Mouse (Mus musculus): ENCODE measurements around the gene Fgfr2.

Fgfr2 gene

GRCm38 (mm10) chr7:132060116-132060515 lies 1063.0 kb downstream of the Fgfr2 start:
- Histone ChIP-seq H3K36me3 (ENCODE audit: control insufficient read depth, insufficient read depth, low read length, poor library complexity, severe bottlenecking) (no peaks in the 10 kb centered on the region), H3K27me3 (ENCODE audit: control insufficient read depth, insufficient read depth, low read length, poor library complexity, severe bottlenecking) (no peaks in the 10 kb centered on the region)
- DNase-seq (ENCODE audit: low read depth, low spot score): no peak

- Histone ChIP-seq H3K36me3 (ENCODE audit: control insufficient read depth, insufficient read depth, low read length, poor library complexity, severe bottlenecking) (no peaks in the 10 kb centered on the region), H3K27me3 (ENCODE audit: control insufficient read depth, insufficient read depth, low read length, poor library complexity, severe bottlenecking) (no peaks in the 10 kb centered on the region)
- DNase-seq (ENCODE audit: low read depth, low spot score): no peak
Observed at GRCm38 (mm10) chr7:132056565-132056964, 1066.6 kb downstream of the Fgfr2 start.

- no peak for DNase-seq (ENCODE audit: low read depth, low spot score)
- no peaks in the 10 kb centered on the region for H3K36me3 ChIP-seq (ENCODE audit: control insufficient read depth, insufficient read depth, low read length, poor library complexity, severe bottlenecking)
- H3K27me3 ChIP-seq (ENCODE audit: control insufficient read depth, insufficient read depth, low read length, poor library complexity, severe bottlenecking): no peaks in the 10 kb centered on the region
Observed at GRCm38 (mm10) chr7:132046662-132047061, 1076.5 kb downstream of the Fgfr2 start.

- no peak for DNase-seq (ENCODE audit: low read depth, low spot score)
- H3K36me3 ChIP-seq (ENCODE audit: control insufficient read depth, insufficient read depth, low read length, poor library complexity, severe bottlenecking): no peaks in the 10 kb centered on the region
- no peaks in the 10 kb centered on the region for H3K27me3 ChIP-seq (ENCODE audit: control insufficient read depth, insufficient read depth, low read length, poor library complexity, severe bottlenecking)
Observed at GRCm38 (mm10) chr7:132031940-132032531, 1091.1 kb downstream of the Fgfr2 start.

GRCm38 (mm10) chr7:132026671-132027070 lies 1096.5 kb downstream of the Fgfr2 start:
- no peak for DNase-seq (ENCODE audit: low read depth, low spot score)
- Histone ChIP-seq H3K36me3 (ENCODE audit: control insufficient read depth, insufficient read depth, low read length, poor library complexity, severe bottlenecking) (no peaks in the 10 kb centered on the region), H3K27me3 (ENCODE audit: control insufficient read depth, insufficient read depth, low read length, poor library complexity, severe bottlenecking) (no peaks in the 10 kb centered on the region)

GRCm38 (mm10) chr7:132025591-132025990 lies 1097.6 kb downstream of the Fgfr2 start:
- no peak for DNase-seq (ENCODE audit: low read depth, low spot score)
- no peaks in the 10 kb centered on the region for H3K27me3 ChIP-seq (ENCODE audit: control insufficient read depth, insufficient read depth, low read length, poor library complexity, severe bottlenecking)
- no peaks in the 10 kb centered on the region for H3K36me3 ChIP-seq (ENCODE audit: control insufficient read depth, insufficient read depth, low read length, poor library complexity, severe bottlenecking)

- H3K36me3 ChIP-seq (ENCODE audit: control insufficient read depth, insufficient read depth, low read length, poor library complexity, severe bottlenecking): no peaks in the 10 kb centered on the region
- DNase-seq (ENCODE audit: low read depth, low spot score): no peak
- no peaks in the 10 kb centered on the region for H3K27me3 ChIP-seq (ENCODE audit: control insufficient read depth, insufficient read depth, low read length, poor library complexity, severe bottlenecking)
Observed at GRCm38 (mm10) chr7:132015933-132016332, 1107.2 kb downstream of the Fgfr2 start.

GRCm38 (mm10) chr7:132015193-132015592 lies 1108.0 kb downstream of the Fgfr2 start:
- DNase-seq (ENCODE audit: low read depth, low spot score): no peak
- H3K27me3 ChIP-seq (ENCODE audit: control insufficient read depth, insufficient read depth, low read length, poor library complexity, severe bottlenecking): no peaks in the 10 kb centered on the region
- no peaks in the 10 kb centered on the region for H3K36me3 ChIP-seq (ENCODE audit: control insufficient read depth, insufficient read depth, low read length, poor library complexity, severe bottlenecking)

GRCm38 (mm10) chr7:132013970-132014369 lies 1109.2 kb downstream of the Fgfr2 start:
- DNase-seq (ENCODE audit: low read depth, low spot score): no peak
- Histone ChIP-seq H3K36me3 (ENCODE audit: control insufficient read depth, insufficient read depth, low read length, poor library complexity, severe bottlenecking) (no peaks in the 10 kb centered on the region), H3K27me3 (ENCODE audit: control insufficient read depth, insufficient read depth, low read length, poor library complexity, severe bottlenecking) (no peaks in the 10 kb centered on the region)

GRCm38 (mm10) chr7:132012969-132013679 lies 1110.0 kb downstream of the Fgfr2 start:
- DNase-seq (ENCODE audit: low read depth, low spot score): no peak
- Histone ChIP-seq H3K27me3 (ENCODE audit: control insufficient read depth, insufficient read depth, low read length, poor library complexity, severe bottlenecking) (no peaks in the 10 kb centered on the region), H3K36me3 (ENCODE audit: control insufficient read depth, insufficient read depth, low read length, poor library complexity, severe bottlenecking) (no peaks in the 10 kb centered on the region)

GRCm38 (mm10) chr7:132009002-132009401 lies 1114.1 kb downstream of the Fgfr2 start:
- no peaks in the 10 kb centered on the region for H3K36me3 ChIP-seq (ENCODE audit: control insufficient read depth, insufficient read depth, low read length, poor library complexity, severe bottlenecking)
- no peaks in the 10 kb centered on the region for H3K27me3 ChIP-seq (ENCODE audit: control insufficient read depth, insufficient read depth, low read length, poor library complexity, severe bottlenecking)
- DNase-seq (ENCODE audit: low read depth, low spot score): no peak

GRCm38 (mm10) chr7:132005996-132006696 lies 1117.0 kb downstream of the Fgfr2 start:
- Histone ChIP-seq H3K27me3 (ENCODE audit: control insufficient read depth, insufficient read depth, low read length, poor library complexity, severe bottlenecking) (no peaks in the 10 kb centered on the region), H3K36me3 (ENCODE audit: control insufficient read depth, insufficient read depth, low read length, poor library complexity, severe bottlenecking) (no peaks in the 10 kb centered on the region)
- DNase-seq (ENCODE audit: low read depth, low spot score): no peak

GRCm38 (mm10) chr7:131992873-131993272 lies 1130.3 kb downstream of the Fgfr2 start:
- no peaks in the 10 kb centered on the region for H3K27me3 ChIP-seq (ENCODE audit: control insufficient read depth, insufficient read depth, low read length, poor library complexity, severe bottlenecking)
- no peaks in the 10 kb centered on the region for H3K36me3 ChIP-seq (ENCODE audit: control insufficient read depth, insufficient read depth, low read length, poor library complexity, severe bottlenecking)
- no peak for DNase-seq (ENCODE audit: low read depth, low spot score)

- no peak for DNase-seq (ENCODE audit: low read depth, low spot score)
- H3K36me3 ChIP-seq (ENCODE audit: control insufficient read depth, insufficient read depth, low read length, poor library complexity, severe bottlenecking): no peaks in the 10 kb centered on the region
- no peaks in the 10 kb centered on the region for H3K27me3 ChIP-seq (ENCODE audit: control insufficient read depth, insufficient read depth, low read length, poor library complexity, severe bottlenecking)
Observed at GRCm38 (mm10) chr7:131992226-131992625, 1130.9 kb downstream of the Fgfr2 start.

- no peaks in the 10 kb centered on the region for H3K36me3 ChIP-seq (ENCODE audit: control insufficient read depth, insufficient read depth, low read length, poor library complexity, severe bottlenecking)
- no peak for DNase-seq (ENCODE audit: low read depth, low spot score)
Observed at GRCm38 (mm10) chr7:131989056-131989455, 1134.1 kb downstream of the Fgfr2 start.

More at GRCm38 (mm10) chr7:131989056-131989455, 1134.1 kb downstream of the Fgfr2 start:
- H3K27me3 ChIP-seq (ENCODE audit: control insufficient read depth, insufficient read depth, low read length, poor library complexity, severe bottlenecking): no peaks in the 10 kb centered on the region
